18 mouse cellular contexts compared by ENCODE assay signal in the genomic region with DNA sequence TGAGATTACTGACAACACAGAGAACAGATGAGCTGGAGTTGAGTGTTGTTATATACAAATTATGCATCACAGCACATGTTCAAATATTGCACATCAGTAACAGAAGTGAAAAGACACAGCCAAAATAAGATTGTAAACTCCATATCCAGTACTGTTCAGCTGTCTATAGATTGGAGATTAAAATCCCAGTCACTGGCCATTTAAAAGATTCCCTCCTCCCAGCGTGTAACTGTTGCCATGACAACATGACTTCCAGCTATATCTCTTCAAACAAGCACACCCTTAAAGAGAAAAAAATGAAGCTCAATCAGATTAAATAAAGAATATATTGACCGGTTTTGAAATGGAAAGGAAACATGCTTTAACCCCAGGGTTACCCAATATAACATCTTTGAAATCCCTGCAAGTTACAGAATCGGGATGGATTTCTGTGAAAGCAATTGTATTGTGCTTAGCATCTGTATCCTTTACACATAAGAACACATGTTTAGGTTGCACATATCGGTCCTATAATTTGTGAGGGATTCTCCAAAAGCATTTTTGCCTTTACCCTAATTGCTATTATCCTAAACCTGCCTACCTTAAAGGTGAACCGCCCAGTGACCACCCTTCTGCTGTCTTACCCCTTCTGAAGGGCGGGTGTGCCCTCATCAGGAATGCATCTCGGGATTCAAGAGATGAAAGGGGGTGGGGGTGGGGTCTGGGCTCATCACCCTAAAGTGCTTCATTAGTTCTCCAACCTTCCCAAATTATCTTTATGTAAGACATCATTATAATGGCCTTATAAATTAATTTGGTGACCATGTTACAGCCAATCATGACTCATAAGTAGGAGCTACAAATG.
DNase-seq lines count a peak whose midpoint lies in the region; ATAC-seq lines count a peak whose summit lies in the region.
"Had no signal": no experiment of that assay in that cellular context is flagged by ENCODE, and none has a peak within 500 bp of the region (broad histone marks: within the 10 kb centered on the region; RNA-seq: fewer than 3 reads in every experiment).

No protein-coding gene starts in this region.

- WGBS in hindbrain, embryonic 11.5 days: 63% methylated on average over 7 of the region's 7 CpGs
- WGBS in midbrain, embryonic 14.5 days: 26% methylated on average over 7 of the region's 7 CpGs

- DNase-seq in embryo, embryonic 10.5 days (ENCODE audit: low spot score): peak; percentile 43
- no peak for DNase-seq in embryo, embryonic 9.5 days (ENCODE audit: extremely low spot score)
- DNase-seq in MN1 (ENCODE audit: low spot score) (peak; percentile 16), liver (no peak)
- DNase-seq in hindbrain, embryonic 11.5 days (ENCODE audit: low spot score): peak; percentile 41
- DNase-seq in midbrain, embryonic 14.5 days: peak; percentile 85
- no peak for DNase-seq in thymus, postnatal 4 days
- DNase-seq in lung, postnatal 4 days: no peak
- DNase-seq: adrenal gland, postnatal 14 days; cerebellum, adult 9-11 months; gastrocnemius, adult 2 months; heart, postnatal 10 days; lung, adult 18-20 months; thymus, postnatal 14 days had no signal

- H3K36me3 ChIP-seq in hindbrain, embryonic 11.5 days (ENCODE audit: control insufficient read depth, insufficient read depth, low read length): no peaks in the 10 kb centered on the region
- H3K36me3 ChIP-seq in midbrain, embryonic 14.5 days (ENCODE audit: control insufficient read depth, insufficient read depth, low read length): no peaks in the 10 kb centered on the region
- H3K36me3 ChIP-seq: embryonic facial prominence, embryonic 12.5 days; limb, embryonic 15.5 days had no signal

- peak overlapping the region; percentile 7; the same call in 1 of the 2 replicates for H3K27ac ChIP-seq in hindbrain, embryonic 11.5 days (ENCODE audit: low read depth, low read length)
- H3K27ac ChIP-seq in midbrain, embryonic 14.5 days (replicated peaks; ENCODE audit: low read depth, low read length): peak overlapping the region; percentile 78
- H3K27ac ChIP-seq: embryonic facial prominence, embryonic 12.5 days; gastrocnemius, adult 2 months; kidney, postnatal 0 days; limb, embryonic 15.5 days; stomach, postnatal 0 days had no signal

- peak; percentile 51; the same call in 1 of the 2 replicates for ATAC-seq in hindbrain, embryonic 11.5 days (ENCODE audit: low FRiP score)
- peak; percentile 57; the same call in 1 of the 2 replicates for ATAC-seq in midbrain, embryonic 14.5 days (ENCODE audit: low FRiP score, low TSS enrichment)

- no peaks in the 10 kb centered on the region for H3K4me1 ChIP-seq in hindbrain, embryonic 11.5 days (replicated peaks; ENCODE audit: control insufficient read depth, insufficient read depth, low read length)
- peaks cover 43% of the 10 kb centered on the region for H3K4me1 ChIP-seq in midbrain, embryonic 14.5 days (ENCODE audit: control insufficient read depth, insufficient read depth, low read length)
- H3K4me1 ChIP-seq: limb, embryonic 15.5 days had no signal

- H3K9me3 ChIP-seq in hindbrain, embryonic 11.5 days (ENCODE audit: control insufficient read depth, low read length): no peaks in the 10 kb centered on the region
- no peaks in the 10 kb centered on the region for H3K9me3 ChIP-seq in midbrain, embryonic 14.5 days (ENCODE audit: control insufficient read depth, low read length)
- H3K9me3 ChIP-seq: embryonic facial prominence, embryonic 12.5 days; limb, embryonic 15.5 days had no signal

- no peak overlapping the region for H3K9ac ChIP-seq in hindbrain, embryonic 11.5 days (ENCODE audit: low read depth, low read length)
- no peak overlapping the region for H3K9ac ChIP-seq in midbrain, embryonic 14.5 days (replicated peaks; ENCODE audit: low read length)
- H3K9ac ChIP-seq: embryonic facial prominence, embryonic 12.5 days; limb, embryonic 15.5 days had no signal

- H3K27me3 ChIP-seq in hindbrain, embryonic 11.5 days (ENCODE audit: control insufficient read depth, insufficient read depth, low read length): no peaks in the 10 kb centered on the region
- no peaks in the 10 kb centered on the region for H3K27me3 ChIP-seq in midbrain, embryonic 14.5 days (ENCODE audit: control insufficient read depth, insufficient read depth, low read length)
- H3K27me3 ChIP-seq: embryonic facial prominence, embryonic 12.5 days; limb, embryonic 15.5 days had no signal

- no peak overlapping the region for H3K4me2 ChIP-seq in hindbrain, embryonic 11.5 days (replicated peaks; ENCODE audit: low read depth, low read length)
- H3K4me2 ChIP-seq in midbrain, embryonic 14.5 days (ENCODE audit: low read length): peak overlapping the region; percentile 21
- H3K4me2 ChIP-seq: embryonic facial prominence, embryonic 12.5 days; limb, embryonic 15.5 days had no signal

- no peak overlapping the region for H3K4me3 ChIP-seq in hindbrain, embryonic 11.5 days (ENCODE audit: low read depth, low read length)
- H3K4me3 ChIP-seq in midbrain, embryonic 14.5 days (replicated peaks; ENCODE audit: low read depth, low read length): no peak overlapping the region
- H3K4me3 ChIP-seq: embryonic facial prominence, embryonic 12.5 days; gastrocnemius, adult 2 months; limb, embryonic 15.5 days had no signal

Comparison
In these comparisons a context has a peak if more than half of its experiments do, and no peak if none do; other contexts are left out.
1. DNase-seq: peak in embryo, embryonic 10.5 days (single experiment), MN1 (single experiment), hindbrain, embryonic 11.5 days (single experiment) and midbrain, embryonic 14.5 days (single experiment); none in embryo, embryonic 9.5 days (single experiment), liver (single experiment), thymus, postnatal 4 days (single experiment) and lung, postnatal 4 days (0 of 2).